Mouse (Mus musculus): ENCODE measurements at regions not wholly inside any gene's neighbourhood (a gene's known extent, or its start where the extent isn't known, plus 50 kb on each side); places are given as distances from the start of the nearest gene placed in this dataset.

DNA sequence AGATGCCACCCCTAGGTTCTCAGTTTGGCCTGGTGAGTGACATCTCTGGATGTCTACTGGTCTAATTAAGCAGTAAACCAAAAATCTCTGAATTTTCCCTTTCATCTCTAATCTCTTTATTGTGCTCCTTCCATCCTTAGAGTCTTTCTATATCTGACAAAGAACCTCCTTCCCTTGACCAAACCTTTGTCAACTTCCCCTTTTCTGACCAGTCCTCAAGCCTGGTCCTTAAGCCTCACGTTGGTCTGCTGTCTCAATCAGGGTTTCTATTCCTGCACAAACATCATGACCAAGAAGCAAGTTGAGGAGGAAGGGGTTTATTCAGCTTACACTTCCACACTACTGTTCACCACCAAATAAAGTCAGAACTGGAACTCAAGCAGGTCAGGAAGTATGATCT, 116.4 kb upstream of the Tab2 start:
- DNase-seq (ENCODE audit: extremely low read depth, low read depth, low spot score) = no peak

GRCm38 (mm10) chr10:8071858-8072257, 115.8 kb upstream of the Tab2 start:
- DNase-seq (ENCODE audit: extremely low read depth, low read depth, low spot score) = no peak

- no peak for DNase-seq (ENCODE audit: extremely low read depth, low read depth, low spot score)
These were observed 114.4 kb upstream of the Tab2 start for GRCm38 (mm10) chr10:8070472-8070871.

DNA sequence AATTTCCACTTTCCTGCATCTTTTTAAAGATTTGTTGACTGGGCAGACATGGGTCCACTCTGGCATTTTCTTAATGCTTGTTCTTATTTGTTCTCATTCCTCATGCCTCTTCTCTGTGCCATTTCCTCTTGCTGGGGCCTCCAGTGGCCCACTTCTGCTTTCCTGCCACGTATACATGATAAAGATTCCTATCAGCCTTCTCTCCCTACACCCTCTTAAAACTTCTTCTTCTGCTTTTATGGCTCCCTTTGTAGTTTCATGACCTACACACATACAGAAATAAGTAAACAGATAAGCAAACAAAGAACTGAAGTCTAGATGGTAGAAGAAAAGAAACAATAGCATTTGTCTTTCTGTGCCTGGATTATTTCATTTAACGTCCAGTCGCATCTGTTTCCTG, 110.9 kb upstream of the Tab2 start:
- no peak for DNase-seq (ENCODE audit: extremely low read depth, low read depth, low spot score)

GRCm38 (mm10) chr10:8065746-8066145, 109.7 kb upstream of the Tab2 start:
- no peak for DNase-seq (ENCODE audit: extremely low read depth, low read depth, low spot score)

DNA sequence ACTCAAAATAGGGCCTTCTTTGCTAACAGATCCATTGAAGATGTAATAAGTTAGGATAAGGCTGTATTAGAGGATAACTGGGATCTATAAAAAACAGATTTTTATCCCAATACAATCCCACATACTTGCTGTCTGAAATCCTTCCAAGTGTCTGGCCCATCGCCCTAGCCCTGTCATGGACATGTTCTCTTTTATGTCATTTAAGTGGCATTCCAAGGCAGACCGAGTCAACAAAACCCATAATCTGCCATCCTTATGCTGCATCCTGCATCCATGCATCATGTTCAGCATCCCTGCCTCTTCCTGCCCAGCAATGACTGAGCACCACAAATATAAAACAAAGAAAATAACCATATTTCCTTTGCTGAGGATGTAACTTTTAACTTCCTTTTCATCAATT, 108.3 kb upstream of the Tab2 start:
- DNase-seq (ENCODE audit: extremely low read depth, low read depth, low spot score) = no peak

GRCm38 (mm10) chr10:8063458-8064090, 107.5 kb upstream of the Tab2 start:
- no peak for DNase-seq (ENCODE audit: extremely low read depth, low read depth, low spot score)

DNA sequence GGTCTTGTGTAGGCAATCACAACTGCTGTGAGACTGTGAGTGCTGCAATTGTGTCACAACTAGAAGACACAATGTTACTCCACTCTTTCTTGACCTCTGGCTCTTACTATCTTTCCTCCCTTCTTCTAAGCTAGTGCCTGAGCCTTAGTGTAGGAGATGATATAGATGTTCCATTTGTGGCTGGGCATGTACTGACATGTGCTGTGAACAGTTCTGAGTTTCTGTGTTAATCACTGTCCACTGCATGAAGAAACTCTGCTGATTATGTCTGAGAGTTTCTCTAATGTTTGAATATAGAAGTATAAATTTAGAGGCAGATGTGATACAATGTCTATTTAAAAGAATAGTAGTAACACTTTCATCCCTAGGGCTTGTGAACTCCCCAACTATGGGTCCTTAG, 105.0 kb upstream of the Tab2 start:
- no peak for DNase-seq (ENCODE audit: extremely low read depth, low read depth, low spot score)

DNA sequence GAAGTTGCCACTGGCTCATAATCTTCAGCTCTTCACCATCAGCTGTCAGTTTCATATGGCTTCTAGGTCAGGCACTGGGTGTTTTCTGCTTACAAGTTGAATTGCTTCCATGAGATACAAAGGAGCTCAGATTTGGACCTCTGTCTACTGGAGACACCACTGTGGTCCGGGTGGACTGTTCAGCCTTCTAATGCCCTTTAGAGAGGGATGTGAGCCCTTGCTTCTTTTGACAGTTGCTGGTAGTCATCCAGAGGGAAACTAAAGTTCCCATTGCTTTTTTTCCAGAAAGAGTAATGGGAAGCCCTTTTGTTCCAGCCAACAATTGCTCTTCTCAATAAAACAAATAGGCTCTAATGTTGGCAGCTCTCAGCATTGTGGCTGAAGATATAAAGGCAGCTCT, 103.7 kb upstream of the Tab2 start:
- DNase-seq (ENCODE audit: extremely low read depth, low read depth, low spot score) = no peak

GRCm38 (mm10) chr10:8057855-8058254, 101.8 kb upstream of the Tab2 start:
- no peak for DNase-seq (ENCODE audit: extremely low read depth, low read depth, low spot score)

GRCm38 (mm10) chr10:8055293-8055692, 99.3 kb upstream of the Tab2 start:
- DNase-seq (ENCODE audit: extremely low read depth, low read depth, low spot score) = no peak

GRCm38 (mm10) chr10:8043416-8044163, 87.6 kb upstream of the Tab2 start:
- DNase-seq (ENCODE audit: extremely low read depth, low read depth, low spot score) = no peak

DNA sequence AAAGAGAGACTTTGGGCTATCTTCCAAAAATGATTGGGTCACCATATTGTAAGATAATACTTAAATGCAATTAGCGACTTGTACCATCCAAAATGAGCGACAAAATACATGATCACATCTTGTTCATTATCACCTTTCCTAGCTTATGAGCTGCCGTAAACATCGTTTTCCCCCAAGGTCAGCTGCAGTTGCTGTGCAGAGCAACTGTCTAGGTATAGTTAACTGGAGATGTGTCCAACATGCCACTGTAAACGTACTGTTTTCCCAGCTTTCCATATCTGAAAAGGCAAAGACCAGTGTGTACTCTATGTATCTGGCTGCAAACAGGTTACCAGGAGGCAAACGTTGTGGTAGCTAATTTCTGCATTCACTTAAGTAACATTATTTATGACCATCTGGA, 86.3 kb upstream of the Tab2 start:
- no peak for DNase-seq (ENCODE audit: extremely low read depth, low read depth, low spot score)

DNA sequence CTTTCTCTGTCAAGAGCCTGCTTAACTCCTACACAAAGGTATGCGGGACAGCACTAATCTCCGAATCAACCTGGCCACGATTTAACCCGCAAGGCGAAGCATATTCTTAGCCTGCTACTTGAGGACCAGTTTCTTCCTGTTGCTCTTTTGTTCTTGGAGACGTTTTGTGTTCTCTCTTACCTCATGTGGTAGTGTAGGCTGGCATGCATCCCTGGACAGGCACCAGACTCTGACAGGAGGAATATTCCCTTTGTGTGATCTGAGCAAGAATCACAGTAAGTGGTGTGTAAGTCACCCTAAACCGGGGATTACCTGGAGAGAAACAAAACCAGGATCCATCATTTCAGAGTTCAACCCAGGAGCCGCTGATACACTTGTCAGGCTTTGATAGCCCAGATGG, 85.8 kb upstream of the Tab2 start:
- no peak for DNase-seq (ENCODE audit: extremely low read depth, low read depth, low spot score)

DNA sequence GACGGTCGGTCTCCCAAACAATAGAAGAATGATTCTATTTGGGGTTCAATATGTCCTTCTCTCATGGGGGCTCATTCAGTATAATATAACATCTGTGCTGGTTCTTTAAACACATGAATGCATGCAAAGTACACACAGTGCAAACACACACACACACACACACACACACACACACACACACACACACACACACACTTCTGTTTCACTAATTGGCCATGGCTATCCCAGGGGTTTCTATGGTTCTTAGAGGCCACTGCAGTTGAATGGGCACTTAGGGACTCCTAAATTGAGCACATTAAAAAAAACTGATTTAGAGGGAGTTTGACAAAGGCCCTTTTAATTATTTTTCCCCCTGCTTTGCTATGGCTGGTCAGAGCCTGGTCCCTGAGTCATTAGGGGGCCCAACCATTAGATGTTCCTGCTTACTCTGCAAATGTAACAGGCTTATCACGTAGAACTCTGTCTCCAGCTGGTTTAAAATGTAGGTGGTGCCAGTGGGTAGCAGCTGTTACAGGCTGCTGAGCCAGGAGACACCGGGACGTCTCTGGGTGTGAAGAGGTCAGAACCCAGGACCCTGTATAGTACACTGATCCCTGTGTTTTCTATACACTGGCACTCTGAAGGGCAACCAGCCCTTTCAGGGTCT, 82.1 kb upstream of the Tab2 start:
- no peak for DNase-seq (ENCODE audit: extremely low read depth, low read depth, low spot score)

GRCm38 (mm10) chr10:8036293-8036692, 80.3 kb upstream of the Tab2 start:
- peak; percentile 96 for DNase-seq (ENCODE audit: extremely low read depth, low read depth, low spot score)

DNA sequence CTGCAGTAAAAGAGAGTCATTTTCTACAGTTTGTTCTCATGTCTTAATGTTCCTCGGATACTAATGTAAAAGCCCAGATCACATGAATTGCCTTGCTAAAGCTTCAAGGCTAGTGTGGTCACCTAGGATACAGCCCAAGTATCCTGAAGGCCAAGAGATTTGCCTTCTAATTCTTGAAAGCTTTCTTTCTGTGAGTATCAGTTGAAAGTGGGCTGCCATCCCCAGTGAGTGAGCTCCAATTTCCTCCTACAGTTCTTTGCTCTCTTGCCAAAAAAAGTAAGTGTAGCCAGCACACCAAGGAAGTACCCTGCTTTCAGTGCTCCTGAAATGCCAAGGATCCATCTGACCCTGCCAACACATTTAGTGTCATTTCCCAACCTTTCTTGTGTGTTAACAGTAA, 79.3 kb upstream of the Tab2 start:
- DNase-seq (ENCODE audit: extremely low read depth, low read depth, low spot score) = peak; percentile 76

DNA sequence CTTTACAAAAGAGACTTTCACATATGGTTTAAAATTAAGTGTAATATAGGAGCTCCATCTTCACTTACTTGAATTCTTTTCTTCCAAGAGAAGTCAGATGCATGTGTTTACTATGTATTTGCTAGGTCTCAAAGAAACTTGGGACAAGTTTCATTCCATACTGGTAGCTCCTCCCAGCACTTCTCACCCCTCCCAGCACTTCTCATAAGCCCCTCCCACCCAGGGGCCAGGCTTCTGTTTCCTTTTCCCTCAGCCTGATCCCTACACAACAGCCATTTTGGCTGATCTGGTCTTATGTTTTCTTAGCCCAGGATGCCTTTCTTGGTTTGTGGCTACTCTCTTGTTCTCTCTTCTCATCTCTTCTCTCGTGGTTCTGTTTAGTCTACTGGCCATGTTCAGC, 76.2 kb upstream of the Tab2 start:
- DNase-seq (ENCODE audit: extremely low read depth, low read depth, low spot score) = no peak

- no peak for DNase-seq (ENCODE audit: extremely low read depth, low read depth, low spot score)
These were observed 72.8 kb upstream of the Tab2 start for GRCm38 (mm10) chr10:8028840-8029239.

DNA sequence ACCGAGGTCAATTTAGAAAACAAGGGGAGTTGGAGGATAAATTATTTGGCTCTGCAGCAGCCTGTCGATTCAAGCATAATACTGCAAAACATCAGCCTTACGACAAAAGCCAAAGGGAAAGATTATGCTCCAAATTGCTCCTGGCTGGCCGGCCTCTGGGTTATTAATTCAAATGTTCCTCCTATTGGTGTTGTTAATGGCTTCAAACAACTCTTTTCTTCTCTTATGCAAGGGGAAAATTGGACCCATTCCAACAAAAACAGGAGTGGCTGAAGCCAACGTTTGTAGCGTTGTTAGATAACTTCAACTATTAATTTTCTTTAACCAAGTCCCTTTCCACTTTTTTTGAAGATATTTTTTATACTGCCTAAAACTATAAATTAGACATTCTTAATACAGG, 71.0 kb upstream of the Tab2 start:
- DNase-seq (ENCODE audit: extremely low read depth, low read depth, low spot score) = no peak

DNA sequence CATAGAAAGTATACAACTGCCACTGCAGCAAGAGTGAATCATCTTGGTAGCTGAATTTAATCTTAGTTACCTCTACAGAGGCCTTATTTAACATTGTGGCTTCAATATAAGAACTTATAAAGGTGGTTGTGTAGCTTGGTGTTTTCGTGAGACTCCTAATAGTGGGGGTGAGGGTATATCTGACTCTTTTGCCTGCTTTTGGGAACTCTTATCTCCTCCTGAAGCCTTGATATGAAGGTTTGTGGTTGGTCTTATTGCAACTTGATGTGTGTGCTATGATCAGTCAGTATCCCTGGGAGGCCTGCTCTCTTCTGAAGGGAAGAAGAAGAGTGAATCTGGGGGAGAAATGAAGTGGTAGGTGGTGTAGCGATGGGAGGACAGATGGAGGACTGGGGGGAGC, 67.7 kb upstream of the Tab2 start:
- no peak for DNase-seq (ENCODE audit: extremely low read depth, low read depth, low spot score)

- no peak for DNase-seq (ENCODE audit: extremely low read depth, low read depth, low spot score)
These were observed 65.9 kb upstream of the Tab2 start for GRCm38 (mm10) chr10:8021971-8022370.

Measured in fat pad, adult 2 months (tissue).